Mouse (Mus musculus) gastrocnemius, adult 18-20 months (tissue): ENCODE measurements at regions not wholly inside any gene's neighbourhood (a gene's known extent, or its start where the extent isn't known, plus 50 kb on each side); places are given as distances from the start of the nearest gene placed in this dataset.

ENCODE experiments used
- DNase-seq: peaks from one replicate; pipeline ENCODE4 v3.0.0; 2021; ENCODE audit warnings: low spot score

DNA sequence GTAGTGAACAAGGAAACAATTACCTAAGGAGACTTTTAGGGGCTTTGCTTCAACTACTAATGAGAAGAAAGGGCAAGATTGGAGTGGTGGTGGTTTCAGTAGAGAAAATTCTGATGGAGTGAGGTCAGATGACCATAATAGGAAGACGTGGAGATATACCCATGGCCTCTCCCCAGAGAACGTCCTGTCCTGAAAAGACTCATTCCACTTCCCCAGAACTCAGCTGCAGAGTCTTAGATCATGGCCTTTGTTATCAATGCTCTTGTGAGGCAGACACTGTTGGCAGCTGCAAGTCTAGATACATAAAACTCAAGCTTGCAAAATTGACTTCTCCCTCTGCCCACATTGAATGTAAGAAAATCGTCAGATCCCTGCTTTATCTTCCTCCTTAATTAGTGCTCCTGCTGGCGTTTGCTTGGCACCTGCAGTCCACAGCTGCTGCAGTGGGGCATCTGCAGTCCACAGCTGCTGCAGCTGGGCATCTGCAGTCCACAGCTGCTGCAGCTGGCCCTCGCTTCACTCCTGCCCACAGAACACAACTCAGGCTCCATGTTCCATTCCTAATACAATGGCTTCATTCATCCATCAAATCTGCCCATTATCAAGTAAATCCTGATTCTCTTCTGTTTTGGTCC is 162.5 kb downstream of the Cxcl12 start:
- no peak for DNase-seq

DNA sequence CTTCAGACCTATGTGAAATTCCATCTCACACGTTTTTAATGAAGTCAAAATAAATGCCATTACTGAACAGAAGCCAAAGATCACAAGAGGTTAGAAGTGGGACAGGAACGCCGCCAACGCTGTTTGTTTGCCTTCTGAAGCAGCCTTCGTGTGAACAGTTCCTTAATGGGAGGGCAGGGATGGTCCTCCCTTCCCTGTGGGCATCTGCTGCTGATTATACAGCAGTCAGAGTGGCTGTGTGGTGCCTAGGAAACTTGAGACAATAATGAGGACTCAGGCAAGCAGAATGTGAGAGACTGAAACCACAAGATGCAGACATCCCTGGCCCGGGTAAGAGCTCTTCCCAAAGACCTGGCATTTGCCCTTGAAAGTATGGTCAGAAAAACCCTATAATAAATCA is 164.3 kb downstream of the Cxcl12 start:
- DNase-seq = no peak

- no peak for DNase-seq
Measured at GRCm38 (mm10) chr6:117342123-117342522, 173.8 kb downstream of the Cxcl12 start.

GRCm38 (mm10) chr6:117347356-117347755 is 179.0 kb downstream of the Cxcl12 start:
- no peak for DNase-seq

DNA sequence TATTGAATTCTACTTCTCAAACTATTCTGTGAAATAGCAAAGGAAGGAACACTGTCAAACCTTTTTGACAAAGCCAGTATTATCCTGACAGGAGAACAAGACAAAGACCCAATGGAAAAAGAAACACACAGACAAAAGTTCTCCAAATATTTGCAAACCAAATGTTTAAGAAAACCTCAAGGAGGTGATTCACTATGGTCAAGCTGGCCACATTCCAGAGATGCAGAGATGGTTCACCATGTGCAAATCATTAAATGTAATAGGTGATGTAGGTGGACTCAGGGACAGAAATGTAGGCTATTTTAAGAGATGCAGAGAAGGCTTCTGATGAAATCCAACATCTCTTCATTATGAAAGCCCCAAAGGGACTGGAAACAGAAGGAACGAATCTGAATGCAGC is 183.5 kb downstream of the Cxcl12 start:
- DNase-seq = no peak

- DNase-seq = no peak
Measured at GRCm38 (mm10) chr6:117353091-117353490, 184.8 kb downstream of the Cxcl12 start.

DNA sequence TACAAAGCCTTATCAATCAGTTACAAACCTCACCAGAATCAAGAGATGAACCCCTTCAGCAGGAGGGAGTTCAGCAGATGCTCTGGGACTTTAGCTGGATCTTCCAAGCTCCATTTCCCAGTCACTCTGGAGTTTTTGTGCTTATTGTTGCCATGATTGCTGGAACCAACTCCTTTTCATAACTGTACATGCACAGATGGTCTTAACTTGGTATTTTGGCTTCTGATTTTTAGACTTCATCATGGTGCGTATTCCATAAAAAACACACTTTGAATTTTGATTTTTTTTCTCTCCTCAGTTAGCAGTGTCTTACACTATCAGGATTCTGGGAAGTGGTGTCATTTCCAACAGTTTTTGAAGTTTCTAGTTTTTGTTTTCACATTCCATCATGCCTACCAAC is 187.8 kb downstream of the Cxcl12 start:
- DNase-seq = no peak

DNA sequence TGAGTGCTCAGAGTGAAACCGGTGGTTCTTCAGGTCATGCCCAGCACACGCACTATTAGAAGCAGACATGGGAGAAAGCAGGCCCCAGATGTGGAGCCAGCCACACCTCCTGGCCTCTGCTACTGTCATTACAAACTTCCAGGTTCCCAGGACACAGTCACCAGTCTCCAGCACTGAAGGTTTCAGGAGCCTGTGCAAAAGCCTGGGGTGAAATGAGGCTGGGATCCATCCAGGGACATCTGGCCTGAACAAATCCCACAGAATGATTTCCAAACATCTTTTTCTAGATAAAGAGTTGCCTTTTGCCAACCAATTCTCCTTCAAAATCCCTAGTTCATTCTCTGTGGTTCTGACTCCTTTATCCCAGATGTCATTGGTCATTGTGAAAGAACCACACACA is 191.1 kb downstream of the Cxcl12 start:
- no peak for DNase-seq

- no peak for DNase-seq
Measured at GRCm38 (mm10) chr6:117366563-117366962, 198.2 kb downstream of the Cxcl12 start.

DNA sequence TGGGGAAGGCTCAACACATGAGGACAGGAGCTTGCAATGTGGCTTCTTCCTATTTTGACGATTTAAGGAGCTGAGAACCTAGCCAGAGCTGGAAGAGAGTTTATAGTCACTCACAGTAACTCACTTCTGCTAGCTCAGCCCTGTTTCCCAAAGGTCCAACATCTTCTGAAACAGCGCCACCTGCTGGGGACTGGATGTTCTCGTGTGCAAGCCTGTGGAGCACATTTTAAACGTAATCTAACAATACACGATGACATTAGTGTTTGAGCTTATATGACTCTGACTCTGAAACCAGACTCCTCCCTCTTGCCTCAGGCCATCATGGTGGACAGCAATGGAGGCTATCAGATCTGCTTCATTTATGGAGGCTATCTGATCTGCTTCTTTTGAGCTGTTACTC is 207.7 kb downstream of the Cxcl12 start:
- DNase-seq = no peak

GRCm38 (mm10) chr6:117379904-117380303 is 211.6 kb downstream of the Cxcl12 start:
- DNase-seq = peak; percentile 43

DNA sequence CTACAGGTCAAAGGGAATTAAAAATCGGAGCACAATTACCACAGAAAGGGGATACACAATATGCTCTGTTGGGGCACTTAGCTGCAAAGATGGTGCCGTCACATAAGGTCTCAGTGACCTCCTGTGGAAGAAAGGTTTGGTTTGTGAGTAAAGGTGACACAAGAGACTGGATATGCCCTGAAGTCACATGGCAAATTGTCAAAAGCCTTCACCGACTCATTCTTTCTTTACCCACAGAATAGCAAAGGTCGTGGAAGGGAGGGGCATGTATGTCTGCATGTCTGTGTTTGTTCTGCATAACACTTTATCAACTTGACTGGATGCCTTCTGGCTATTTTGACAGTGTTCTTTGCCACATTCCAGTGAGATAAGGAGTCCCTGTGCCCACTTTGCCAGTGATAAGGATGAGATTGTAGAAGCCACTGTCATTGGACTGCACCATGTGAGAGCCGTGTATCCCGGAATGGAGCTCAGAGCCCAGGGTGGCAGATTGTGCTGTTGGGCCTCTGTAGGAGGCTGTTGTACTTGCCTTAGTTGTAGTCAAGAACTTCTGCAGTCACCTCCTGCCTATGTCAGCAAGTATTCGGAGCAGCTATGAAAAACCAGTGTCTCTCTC is 222.0 kb downstream of the Cxcl12 start:
- no peak for DNase-seq

GRCm38 (mm10) chr6:117393480-117393879 is 225.1 kb downstream of the Cxcl12 start:
- DNase-seq = no peak

- no peak for DNase-seq
Measured at GRCm38 (mm10) chr6:117405589-117406311, 237.4 kb downstream of the Cxcl12 start.

GRCm38 (mm10) chr6:117406312-117406595 is 237.9 kb downstream of the Cxcl12 start:
- no peak for DNase-seq

GRCm38 (mm10) chr6:117406757-117407156 is 238.4 kb downstream of the Cxcl12 start:
- no peak for DNase-seq

GRCm38 (mm10) chr6:117407206-117407858 is 239.0 kb downstream of the Cxcl12 start:
- no peak for DNase-seq

- DNase-seq = no peak
Measured at GRCm38 (mm10) chr6:117407953-117408352, 239.6 kb downstream of the Cxcl12 start.

GRCm38 (mm10) chr6:117408971-117409783 is 240.8 kb downstream of the Cxcl12 start:
- no peak for DNase-seq

DNA sequence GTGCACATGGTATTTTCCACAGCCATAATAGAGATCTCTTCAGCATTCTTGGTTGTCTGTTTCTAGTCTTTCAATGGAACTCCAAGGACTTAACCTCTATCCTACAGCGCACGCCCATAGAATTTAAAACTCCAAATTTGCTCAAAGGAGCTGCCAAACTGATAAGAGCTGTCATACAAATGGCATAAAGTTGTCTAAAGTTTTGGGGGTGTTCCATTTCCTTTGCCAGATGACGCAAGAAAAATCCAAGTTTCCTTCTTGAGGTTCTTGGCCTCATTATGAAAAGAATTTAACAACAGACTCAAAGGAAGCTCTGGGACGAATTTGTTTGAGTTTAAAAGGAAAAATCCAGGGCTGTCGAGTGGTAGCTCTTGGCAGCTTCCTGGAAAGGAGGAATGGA is 246.6 kb downstream of the Cxcl12 start:
- DNase-seq = no peak

DNA sequence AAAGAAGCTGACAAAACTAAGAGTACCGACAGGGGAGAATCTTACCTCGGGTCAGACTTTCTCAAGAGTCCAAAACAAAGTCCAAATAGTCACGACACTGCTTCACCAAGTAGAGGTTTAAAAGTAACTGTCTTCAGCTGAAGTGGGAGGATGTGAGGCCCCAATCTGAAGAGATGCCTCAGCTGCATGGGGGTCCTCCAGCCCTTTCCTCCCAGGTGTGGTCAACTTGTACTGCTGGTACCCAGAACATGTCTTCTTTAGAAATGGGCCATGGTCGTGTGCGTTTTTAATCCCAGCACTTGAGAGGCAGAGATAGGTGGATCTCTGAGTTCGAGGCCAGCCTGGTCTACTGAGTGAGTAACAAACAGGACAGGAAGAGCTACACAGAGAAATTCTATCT is 247.6 kb downstream of the Cxcl12 start:
- no peak for DNase-seq

GRCm38 (mm10) chr6:117416461-117416860 is 248.1 kb downstream of the Cxcl12 start:
- DNase-seq = no peak
